Mouse (Mus musculus) liver, postnatal 0 days (tissue): Measurements from ENCODE around the gene Vps33a.

Source experiments
- CTCF ChIP-seq: sonication (generic); IDR thresholded peaks from 2 replicates; pipeline ENCODE4 v1.5.1; 2016; ENCODE audit warnings: antibody characterized with exemption, low read depth
- EP300 ChIP-seq: IDR thresholded peaks from 2 replicates; pipeline ENCODE4 v1.6.1; 2016; ENCODE audit warnings: antibody characterized with exemption, low read depth, mild to moderate bottlenecking

- no peak for TF ChIP-seq CTCF
- no peak for TF ChIP-seq EP300
Measured at GRCm38 (mm10) chr5:123522166-123522565, 50.7 kb downstream of the Vps33a start.
